Mouse (Mus musculus) gonadal fat pad, adult 2 months (tissue): Measurements from ENCODE around the gene Pttg1. TPM values are rescaled to one million over a fixed set of nuclear protein-coding genes. Genes with fewer than 3 reads are reported as not detected.

Experiments used
- DNase-seq: peaks from one replicate; pipeline ENCODE4 v3.0.0-alpha.2; 2012; ENCODE audit warnings: low read depth
- polyA plus RNA-seq: library from polyadenylated mRNA; depleted of rRNA; stranded (reverse); fragments of >200 nt; gene quantifications from 2 replicates; pipeline ENCODE4 v1.2.3, GENCODE M21; 2012; rRNA removed

Gene Pttg1
- polyA plus RNA-seq, 1 experiment = 21.8 TPM

- DNase-seq = no peak
These were observed 51.1 kb downstream of the Pttg1 start for GRCm38 (mm10) chr11:43374956-43375355.

- DNase-seq = no peak
These were observed 52.7 kb downstream of the Pttg1 start for GRCm38 (mm10) chr11:43373367-43373766.

DNA sequence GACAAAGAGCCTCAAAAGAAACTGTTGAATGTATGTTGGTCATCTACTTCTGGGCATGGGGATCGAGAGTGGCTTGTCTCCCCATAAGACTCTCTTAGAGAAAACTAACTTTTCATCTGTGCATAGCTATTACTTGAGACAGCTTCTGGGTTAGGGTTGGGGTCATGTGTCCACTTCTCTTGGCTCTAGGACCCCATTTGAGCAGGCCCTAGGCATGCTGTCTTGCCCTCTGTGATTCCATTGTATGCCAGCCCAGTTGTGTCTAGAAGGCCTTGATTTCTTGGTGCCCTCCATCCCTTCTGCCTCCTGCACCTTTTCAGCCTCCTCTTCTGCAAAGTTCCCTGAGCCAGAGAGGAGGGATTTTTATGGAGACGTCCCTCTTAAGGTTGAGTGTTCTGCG is 54.2 kb downstream of the Pttg1 start:
- DNase-seq = no peak

Other genes starting within 250 kb of the Pttg1 start
- gene Slu7, start 7.5 kb upstream of the Pttg1 start, polyA plus RNA-seq = 2.4 and 7.8 TPM in 2 replicates
- 9.5 and 11.9 TPM in 2 replicates for gene C1qtnf2, start 48.0 kb upstream of the Pttg1 start, polyA plus RNA-seq
- gene Ccnjl, start 102.5 kb upstream of the Pttg1 start, polyA plus RNA-seq = 2.7 and 4.4 TPM in 2 replicates
- 0.24 and 0.38 TPM in 2 replicates for gene 4933415A04Rik, start 160.8 kb upstream of the Pttg1 start, polyA plus RNA-seq
- 0.37 TPM in 1 of 2 replicates, not detected in the other for gene Fabp6, start 175.3 kb upstream of the Pttg1 start, polyA plus RNA-seq